Mouse (Mus musculus) kidney, embryonic 14.5 days (tissue): ENCODE measurements around the gene Cblb. TPM values are rescaled to one million over a fixed set of nuclear protein-coding genes. Genes with fewer than 3 reads are reported as not detected.

Experiments used
- ATAC-seq: fragments of 200-750 bp; cut with Nextera tagmentation; 2 replicates; pipeline ENCODE4 v1.8.0; 2017; ENCODE audit warnings: moderate number of reproducible peaks, mild to moderate bottlenecking, moderate TSS enrichment, moderate library complexity; ENCODE audit not compliant: low FRiP score, low TSS enrichment
- H3K27ac ChIP-seq: fragments of 300-500 bp; sonication (generic); 2 replicates; pipeline ENCODE4 v1.5.1; 2014; ENCODE audit warnings: low read depth, mild to moderate bottlenecking, low read length, moderate library complexity, mixed read lengths
- H3K27me3 ChIP-seq: fragments of 300-500 bp; sonication (generic); 2 replicates; pipeline ENCODE4 v1.6.1; 2014; ENCODE audit warnings: mild to moderate bottlenecking, low read length; ENCODE audit not compliant: control insufficient read depth, insufficient read depth
- H3K36me3 ChIP-seq: fragments of 300-500 bp; sonication (generic); 2 replicates; pipeline ENCODE4 v1.6.1; 2014; ENCODE audit warnings: low read length, mixed read lengths; ENCODE audit not compliant: control insufficient read depth, insufficient read depth
- H3K4me1 ChIP-seq: fragments of 300-500 bp; sonication (generic); 2 replicates; pipeline ENCODE4 v1.6.1; 2014; ENCODE audit warnings: low read length, mixed read lengths; ENCODE audit not compliant: control insufficient read depth, insufficient read depth
- H3K4me2 ChIP-seq: fragments of 300-500 bp; sonication (generic); replicated peaks from 2 replicates; pipeline ENCODE4 v1.6.1; 2014; ENCODE audit warnings: low read depth, mild to moderate bottlenecking, low read length
- H3K4me3 ChIP-seq: fragments of 300-500 bp; sonication (generic); 2 replicates; pipeline ENCODE4 v1.5.1; 2014; ENCODE audit warnings: mild to moderate bottlenecking, low read length
- H3K9ac ChIP-seq: fragments of 300-500 bp; sonication (generic); 2 replicates; pipeline ENCODE4 v1.6.1; 2014; ENCODE audit warnings: low read depth, mild to moderate bottlenecking, low read length, moderate library complexity
- H3K9me3 ChIP-seq: fragments of 300-500 bp; sonication (generic); 2 replicates; pipeline ENCODE4 v1.6.1; 2016; ENCODE audit warnings: low read length; ENCODE audit not compliant: control insufficient read depth
- WGBS: fragments of 180-500 bp; shearing (Covaris S2); extraction: QIAGEN DNeasy Blood & Tissue Kit; methylation state at CpG from one replicate; pipeline ENCODE4 v1.1.7; 2014; 5-methylcytosine and 5-hydroxymethylcytosine counted together
- polyA plus RNA-seq: library from polyadenylated mRNA; unstranded; fragments of >200 nt; fragmentation: Nextera tagmentation; extraction: Ambion mirVana; gene quantifications from 2 replicates; pipeline ENCODE4 v1.2.1, GENCODE M21; 2014

The Cblb gene
- polyA plus RNA-seq, 1 experiment from 2014 or later: 27.2 TPM

DNA sequence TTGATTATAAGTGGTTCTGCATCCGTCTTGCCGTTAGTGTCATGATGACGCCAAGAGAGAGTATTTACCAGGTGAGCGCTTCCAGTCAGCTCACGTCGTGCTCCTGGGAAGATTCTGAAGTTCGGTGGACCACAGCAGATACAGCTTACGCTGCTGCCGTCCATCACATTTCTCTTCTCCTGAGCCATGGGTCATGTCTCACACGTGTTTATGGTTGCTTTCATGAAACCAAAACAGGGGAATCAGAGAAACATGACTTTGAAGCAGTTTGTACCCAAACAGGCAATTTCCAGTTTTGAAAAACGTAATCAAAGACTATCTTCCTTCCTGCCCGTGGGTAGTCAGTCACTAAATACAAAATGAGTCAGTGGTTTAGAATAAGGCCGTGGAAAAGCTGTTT, 112.1 kb downstream of the Cblb start:
- Histone ChIP-seq H3K27me3 (no peaks in the 10 kb centered on the region), H3K4me3 (no peak overlapping the region), H3K9me3 (no peaks in the 10 kb centered on the region), H3K4me1 (0 out of 2 replicates have a peak, but pooled peaks cover 3% of the 10 kb centered on the region), H3K4me2 (no peak overlapping the region), H3K9ac (no peak overlapping the region), H3K36me3 (peaks cover 30% of the 10 kb centered on the region; the same call in 1 of the 2 replicates), H3K27ac (no peak overlapping the region)
- 82% methylated on average over 13 of the region's 13 CpGs for WGBS
- no peak for ATAC-seq

DNA sequence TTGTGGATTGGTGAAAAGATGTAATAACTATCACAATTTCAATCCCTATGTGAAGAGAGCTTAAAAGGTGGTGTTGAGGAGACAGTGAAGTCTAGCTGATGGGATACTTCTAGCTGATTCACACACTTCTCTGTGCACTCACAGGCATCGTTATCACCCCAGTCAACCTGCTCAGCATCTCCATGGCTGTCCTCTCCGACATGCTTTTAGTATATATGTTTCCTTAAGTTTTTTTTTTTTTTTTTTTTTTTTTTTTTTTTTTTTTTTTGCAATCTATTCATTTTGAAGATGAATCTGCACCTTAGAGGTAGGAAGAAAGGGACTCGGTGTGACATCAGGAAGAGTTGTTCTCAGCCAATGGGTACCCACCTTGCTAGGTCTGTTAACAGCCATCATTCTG, 112.8 kb downstream of the Cblb start:
- Histone ChIP-seq H3K4me1 (0 out of 2 replicates have a peak, but pooled peaks cover 3% of the 10 kb centered on the region), H3K4me2 (no peak overlapping the region), H3K9me3 (no peaks in the 10 kb centered on the region), H3K36me3 (peaks cover 30% of the 10 kb centered on the region; the same call in 1 of the 2 replicates), H3K27me3 (no peaks in the 10 kb centered on the region), H3K9ac (no peak overlapping the region), H3K27ac (no peak overlapping the region), H3K4me3 (no peak overlapping the region)
- no peak for ATAC-seq
- WGBS: 94% methylated on average over 3 of the region's 3 CpGs

DNA sequence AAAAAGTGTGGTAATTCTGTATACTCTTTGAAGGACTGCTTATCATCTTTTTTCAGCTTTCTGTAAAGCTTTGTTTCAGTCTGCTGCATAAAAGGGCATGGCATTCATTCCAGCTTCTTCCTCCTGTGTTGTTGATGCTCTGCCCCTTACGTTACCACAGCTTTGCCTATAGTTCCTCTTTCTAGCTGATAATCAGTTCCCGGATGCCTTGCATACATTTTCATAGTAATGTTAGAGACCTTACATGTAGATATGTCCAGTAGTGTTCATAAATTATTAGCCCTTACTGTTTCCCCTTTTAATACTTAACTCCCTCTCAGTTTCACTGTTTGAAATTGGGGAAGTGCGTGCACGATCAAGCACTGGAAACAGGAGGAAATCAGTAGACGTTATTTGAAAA, 113.8 kb downstream of the Cblb start:
- no peaks in the 10 kb centered on the region for H3K27me3 ChIP-seq
- H3K9ac ChIP-seq: no peak overlapping the region
- no peak overlapping the region for H3K4me2 ChIP-seq
- H3K27ac ChIP-seq: no peak overlapping the region
- no peaks in the 10 kb centered on the region for H3K9me3 ChIP-seq
- H3K4me3 ChIP-seq: no peak overlapping the region
- no peak for ATAC-seq
- 71% methylated on average over 5 of the region's 5 CpGs for WGBS
- H3K4me1 ChIP-seq: 0 out of 2 replicates have a peak, but pooled peaks cover 3% of the 10 kb centered on the region
- H3K36me3 ChIP-seq: peaks cover 29% of the 10 kb centered on the region; the same call in 1 of the 2 replicates

DNA sequence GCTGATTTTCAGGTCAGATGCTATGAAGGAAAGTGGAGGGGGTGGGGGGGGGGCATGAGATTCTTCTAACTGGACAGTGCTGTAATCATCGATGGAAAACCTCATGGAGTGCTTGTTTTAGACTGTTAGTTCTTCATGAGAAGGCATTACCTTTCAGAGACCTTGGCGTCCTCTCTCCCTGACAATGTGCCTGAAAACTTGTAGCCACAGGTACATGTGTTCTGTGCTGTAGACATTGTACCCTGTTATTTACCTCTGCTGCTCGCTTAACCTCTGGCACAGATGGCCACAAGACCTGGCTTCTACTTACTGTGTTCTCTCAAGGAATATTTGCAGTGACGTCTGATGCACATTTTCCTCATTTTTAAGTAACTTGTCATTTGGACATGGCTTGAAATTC, 114.5 kb downstream of the Cblb start:
- Histone ChIP-seq H3K9me3 (no peaks in the 10 kb centered on the region), H3K27me3 (no peaks in the 10 kb centered on the region), H3K27ac (no peak overlapping the region), H3K36me3 (peaks cover 29% of the 10 kb centered on the region; the same call in 1 of the 2 replicates), H3K9ac (no peak overlapping the region), H3K4me1 (0 out of 2 replicates have a peak, but pooled peaks cover 3% of the 10 kb centered on the region), H3K4me2 (no peak overlapping the region), H3K4me3 (no peak overlapping the region)
- 86% methylated on average over 4 of the region's 4 CpGs for WGBS
- no peak for ATAC-seq

DNA sequence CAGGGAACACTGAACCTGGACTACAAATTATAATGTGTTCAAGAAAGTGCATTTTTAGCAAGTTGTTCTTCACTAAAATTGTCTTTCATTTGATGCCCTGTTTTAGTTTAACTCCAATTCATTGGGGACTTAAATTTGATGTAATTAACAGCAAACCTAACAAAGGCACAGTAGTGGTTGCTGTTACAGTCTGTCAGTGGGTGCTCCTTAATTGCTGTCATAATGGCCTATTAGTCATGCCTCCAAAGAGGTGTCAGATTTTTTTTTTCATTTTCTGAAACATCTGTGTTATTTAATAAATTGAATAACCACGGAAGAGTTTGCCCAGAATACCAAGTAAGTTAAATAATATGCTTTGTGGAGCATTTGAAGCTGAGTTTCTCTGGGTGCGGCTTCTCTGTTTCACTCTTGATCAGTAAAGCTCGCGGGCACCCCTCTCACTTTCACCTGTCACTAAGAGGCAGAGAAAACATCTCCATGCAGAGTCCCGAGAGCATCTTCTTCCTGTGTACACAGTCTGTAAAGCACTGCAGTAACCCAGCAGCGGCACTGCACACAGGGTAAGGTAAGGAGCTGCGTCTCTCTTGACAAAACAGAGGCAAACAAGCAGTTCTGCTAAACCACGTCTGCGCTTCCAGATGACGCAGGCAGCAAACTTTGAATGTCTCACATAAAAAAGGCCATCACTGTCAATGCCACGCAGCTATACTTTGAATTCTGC, 116.1 kb downstream of the Cblb start:
- Histone ChIP-seq H3K4me1 (0 out of 2 replicates have a peak, but pooled peaks cover 3% of the 10 kb centered on the region), H3K36me3 (peaks cover 26% of the 10 kb centered on the region; the same call in 1 of the 2 replicates), H3K4me3 (no peak overlapping the region), H3K4me2 (no peak overlapping the region), H3K9me3 (no peaks in the 10 kb centered on the region), H3K27ac (no peak overlapping the region), H3K9ac (no peak overlapping the region), H3K27me3 (no peaks in the 10 kb centered on the region)
- ATAC-seq: no peak
- 75% methylated on average over 11 of the region's 11 CpGs for WGBS

DNA sequence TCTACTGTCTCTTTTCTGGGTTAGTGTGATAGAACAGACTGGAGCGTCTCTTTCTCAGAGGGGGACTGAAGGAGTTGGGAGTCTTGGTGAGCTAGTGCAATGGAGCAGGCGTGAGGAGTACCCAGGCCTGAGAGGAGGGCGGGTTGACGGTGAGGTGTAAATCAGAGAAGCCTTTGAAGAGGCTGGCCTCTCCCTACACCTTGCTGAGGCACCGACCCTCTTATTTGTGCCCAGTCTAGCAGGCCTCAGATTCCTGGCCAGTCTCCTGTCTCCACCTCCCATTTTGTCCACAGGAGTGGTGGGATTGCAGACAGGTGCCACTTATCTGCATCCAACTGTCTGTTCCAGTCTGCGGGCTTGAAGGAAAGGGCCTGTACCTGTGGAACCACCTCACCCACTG, 117.0 kb downstream of the Cblb start:
- 59% methylated on average over 6 of the region's 6 CpGs for WGBS
- H3K27ac ChIP-seq: no peak overlapping the region
- H3K36me3 ChIP-seq: peaks cover 25% of the 10 kb centered on the region; the same call in 1 of the 2 replicates
- H3K9ac ChIP-seq: no peak overlapping the region
- H3K4me3 ChIP-seq: no peak overlapping the region
- H3K4me2 ChIP-seq: no peak overlapping the region
- H3K4me1 ChIP-seq: 0 out of 2 replicates have a peak, but pooled peaks cover 3% of the 10 kb centered on the region
- no peak for ATAC-seq
- H3K27me3 ChIP-seq: no peaks in the 10 kb centered on the region
- H3K9me3 ChIP-seq: no peaks in the 10 kb centered on the region

DNA sequence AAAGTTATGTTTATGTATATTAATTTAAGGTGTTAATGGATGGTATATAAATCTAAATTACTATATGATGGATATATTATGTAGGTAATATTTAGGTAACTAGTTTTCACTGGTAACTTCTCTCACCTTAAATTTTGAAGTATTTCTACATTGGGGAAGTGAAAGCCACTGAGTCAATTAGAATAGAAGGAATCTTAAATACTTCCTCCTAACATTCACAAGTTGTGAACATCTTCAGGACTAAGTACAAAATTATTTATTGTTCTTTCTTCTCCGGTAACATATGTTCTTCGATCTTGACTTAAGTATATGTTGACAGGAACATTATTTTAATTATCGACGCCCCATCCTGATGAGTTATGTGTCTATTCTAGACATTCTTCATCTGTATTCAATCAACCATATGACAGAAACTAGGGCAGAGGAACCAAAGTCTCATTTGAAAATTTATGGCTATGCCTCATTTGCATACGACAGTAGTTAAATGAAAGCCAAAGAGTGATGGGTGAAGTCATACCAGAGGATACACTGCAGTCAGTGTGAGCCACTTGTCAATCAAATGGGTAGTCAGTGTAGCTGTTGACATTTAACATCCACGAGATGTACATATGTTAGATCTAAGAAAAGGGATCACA, 118.2 kb downstream of the Cblb start:
- no peak overlapping the region for H3K4me2 ChIP-seq
- H3K27me3 ChIP-seq: no peaks in the 10 kb centered on the region
- 80% methylated on average over 6 of the region's 6 CpGs for WGBS

DNA sequence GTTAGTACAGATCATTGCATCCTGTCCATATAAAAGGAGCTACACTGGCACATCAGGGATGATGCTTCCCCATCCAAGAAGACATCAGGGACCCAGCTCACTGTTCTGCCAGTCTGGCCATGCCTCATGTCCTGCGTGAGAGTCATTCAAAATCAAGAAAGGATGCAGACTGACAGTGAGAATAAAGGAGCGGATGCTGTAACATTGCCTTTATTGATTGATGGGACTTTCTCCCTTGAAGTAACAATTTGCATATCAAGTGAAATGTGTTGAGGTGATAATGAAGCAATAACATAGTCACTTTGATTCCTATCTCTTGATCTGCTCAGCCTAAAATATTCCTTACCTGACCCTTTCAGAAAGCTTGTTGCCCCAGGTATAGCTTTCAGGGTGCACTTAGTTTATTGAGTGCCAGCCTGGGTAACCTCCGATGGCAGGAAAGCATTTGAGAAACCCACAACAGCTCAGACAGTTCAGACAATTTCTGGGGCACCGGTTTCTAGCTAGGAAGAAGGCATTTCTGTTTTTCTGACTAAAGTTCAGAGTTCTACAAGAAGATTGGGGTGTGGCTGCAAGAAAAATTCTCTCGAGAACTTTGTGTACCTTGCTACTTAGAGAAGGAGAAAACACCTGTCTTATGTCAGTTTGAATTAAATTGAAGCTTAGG, 124.1 kb downstream of the Cblb start:
- no peak overlapping the region for H3K4me2 ChIP-seq
- no peaks in the 10 kb centered on the region for H3K27me3 ChIP-seq
- no peak for ATAC-seq
- H3K27ac ChIP-seq: no peak overlapping the region
- no peak overlapping the region for H3K4me3 ChIP-seq
- H3K36me3 ChIP-seq: peaks cover 39% of the 10 kb centered on the region
- H3K9me3 ChIP-seq: no peaks in the 10 kb centered on the region
- H3K4me1 ChIP-seq: no peaks in the 10 kb centered on the region
- 79% methylated on average over 5 of the region's 5 CpGs for WGBS
- H3K9ac ChIP-seq: no peak overlapping the region

More for the DNA sequence above, 118.2 kb downstream of the Cblb start:
- no peaks in the 10 kb centered on the region for H3K9me3 ChIP-seq
- peaks cover 26% of the 10 kb centered on the region for H3K36me3 ChIP-seq
- H3K4me3 ChIP-seq: no peak overlapping the region
- H3K4me1 ChIP-seq: 0 out of 2 replicates have a peak, but pooled peaks cover 3% of the 10 kb centered on the region
- no peak for ATAC-seq
- no peak overlapping the region for H3K27ac ChIP-seq
- H3K9ac ChIP-seq: no peak overlapping the region
